Mouse (Mus musculus): ENCODE results near the gene Olfr160. TPM values are rescaled to one million over a fixed set of nuclear protein-coding genes. Genes with fewer than 3 reads are reported as not detected.

Olfr160 gene
- polyA plus RNA-seq, 1 experiment = 0.10 TPM

Other genes starting within 250 kb of the Olfr160 start
- gene Msantd2, start 226.9 kb downstream of the Olfr160 start, polyA plus RNA-seq (2012; rRNA removed) = 33.9 and 35.2 TPM in 2 replicates
- gene Esam, start 188.2 kb downstream of the Olfr160 start, polyA plus RNA-seq (2012; rRNA removed) = 28.9 and 31.3 TPM in 2 replicates
- 6.0 and 6.4 TPM in 2 replicates for gene Vsig2, start 177.0 kb downstream of the Olfr160 start, polyA plus RNA-seq (2012; rRNA removed)
- 1,218 and 1,912 TPM in 2 replicates for gene Nrgn, start 163.3 kb downstream of the Olfr160 start, polyA plus RNA-seq (2012; rRNA removed)
- 14.2 and 14.5 TPM in 2 replicates for gene Siae, start 160.6 kb downstream of the Olfr160 start, polyA plus RNA-seq (2012; rRNA removed)
- 6.7 and 7.1 TPM in 2 replicates for gene Spa17, start 102.5 kb downstream of the Olfr160 start, polyA plus RNA-seq (2012; rRNA removed)
- 42.0 and 43.7 TPM in 2 replicates for gene Tbrg1, start 58.9 kb downstream of the Olfr160 start, polyA plus RNA-seq (2012; rRNA removed)
- 0.08 TPM in 1 of 2 replicates, not detected in the other for gene Panx3, start 47.0 kb downstream of the Olfr160 start, polyA plus RNA-seq (2012; rRNA removed)
- gene Olfr874, start 28.9 kb upstream of the Olfr160 start, polyA plus RNA-seq (2012; rRNA removed) = 0.11 TPM in 1 of 2 replicates, not detected in the other
- gene Olfr875, start 55.6 kb upstream of the Olfr160 start, polyA plus RNA-seq (2012; rRNA removed) = not detected in 2 replicates
- not detected in 2 replicates for gene Olfr876, start 86.8 kb upstream of the Olfr160 start, polyA plus RNA-seq (2012; rRNA removed)
- gene Olfr877, start 138.0 kb upstream of the Olfr160 start, polyA plus RNA-seq (2012; rRNA removed) = 0.28 and 0.34 TPM in 2 replicates
- gene Olfr145, start 180.5 kb upstream of the Olfr160 start, polyA plus RNA-seq (2012; rRNA removed) = not detected in 2 replicates
- 0.04 TPM in 1 of 2 replicates, not detected in the other for gene Olfr878, start 201.6 kb upstream of the Olfr160 start, polyA plus RNA-seq (2012; rRNA removed)